ENCODE assay signal across 25 mouse cellular contexts in genomic region chr12:10618319-10618718, GRCm38 (mm10).
"Had no signal": no experiment of that assay in that cellular context is flagged by ENCODE, and none has a peak within 500 bp of the region (broad histone marks: within the 10 kb centered on the region; RNA-seq: fewer than 3 reads in every experiment).

No protein-coding gene starts in this region.

- H3K4me2 ChIP-seq: limb, embryonic 13.5 days; liver, embryonic 12.5 days; liver, embryonic 15.5 days; lung, embryonic 15.5 days; midbrain, embryonic 13.5 days; neural tube, embryonic 13.5 days had no signal

- H3K9ac ChIP-seq: limb, embryonic 13.5 days; liver, embryonic 12.5 days; liver, embryonic 15.5 days; lung, embryonic 15.5 days; midbrain, embryonic 13.5 days; neural tube, embryonic 13.5 days had no signal

- H3K27me3 ChIP-seq: liver, embryonic 12.5 days; liver, embryonic 15.5 days; lung, embryonic 15.5 days; megakaryocyte, embryonic 14.5 days; midbrain, embryonic 13.5 days; neural tube, embryonic 13.5 days had no signal

- H3K36me3 ChIP-seq: limb, embryonic 10.5 days; limb, embryonic 13.5 days; liver, embryonic 12.5 days; liver, embryonic 15.5 days; lung, embryonic 15.5 days; midbrain, embryonic 10.5 days; midbrain, embryonic 13.5 days; neural tube, embryonic 13.5 days had no signal

- H3K27ac ChIP-seq: limb, embryonic 10.5 days; limb, embryonic 13.5 days; liver, embryonic 12.5 days; liver, embryonic 15.5 days; lung, embryonic 15.5 days; midbrain, embryonic 10.5 days; midbrain, embryonic 13.5 days; neural tube, embryonic 13.5 days; stomach, postnatal 0 days had no signal

- H3K4me3 ChIP-seq: limb, embryonic 10.5 days; limb, embryonic 13.5 days; liver, embryonic 12.5 days; liver, embryonic 15.5 days; lung, embryonic 15.5 days; megakaryocyte, embryonic 14.5 days; midbrain, embryonic 10.5 days; midbrain, embryonic 13.5 days; myocyte; neural tube, embryonic 13.5 days had no signal

- H3K4me1 ChIP-seq: limb, embryonic 10.5 days; liver, embryonic 12.5 days; liver, embryonic 15.5 days; lung, embryonic 15.5 days; megakaryocyte, embryonic 14.5 days; midbrain, embryonic 10.5 days; midbrain, embryonic 13.5 days; neural tube, embryonic 13.5 days had no signal

- DNase-seq: kidney, adult 18-20 months; kidney, adult 9 months; kidney, postnatal 14 days; kidney, postnatal 4 days; liver; lung, adult 18-20 months; lung, postnatal 10 days; lung, postnatal 36 days; right cerebral cortex, adult 18-20 months; right cerebral cortex, postnatal 14 days; right cerebral cortex, postnatal 4 days; thymus, adult 2 months; thymus, postnatal 14 days had no signal

- ATAC-seq: liver, embryonic 12.5 days; midbrain, embryonic 13.5 days; midbrain, embryonic 16.5 days had no signal

- H3K9me3 ChIP-seq: limb, embryonic 10.5 days; limb, embryonic 13.5 days; liver, embryonic 12.5 days; liver, embryonic 15.5 days; lung, embryonic 15.5 days; megakaryocyte, embryonic 14.5 days; midbrain, embryonic 10.5 days; midbrain, embryonic 13.5 days; neural tube, embryonic 13.5 days had no signal
